Mouse (Mus musculus) right cerebral cortex, adult 18-20 months (tissue): ENCODE measurements around the gene Rpl39.

Source experiments
- DNase-seq: peaks from one replicate; pipeline ENCODE4 v3.0.0; 2022; ENCODE audit warnings: mixed read lengths

The Rpl39 gene

DNA sequence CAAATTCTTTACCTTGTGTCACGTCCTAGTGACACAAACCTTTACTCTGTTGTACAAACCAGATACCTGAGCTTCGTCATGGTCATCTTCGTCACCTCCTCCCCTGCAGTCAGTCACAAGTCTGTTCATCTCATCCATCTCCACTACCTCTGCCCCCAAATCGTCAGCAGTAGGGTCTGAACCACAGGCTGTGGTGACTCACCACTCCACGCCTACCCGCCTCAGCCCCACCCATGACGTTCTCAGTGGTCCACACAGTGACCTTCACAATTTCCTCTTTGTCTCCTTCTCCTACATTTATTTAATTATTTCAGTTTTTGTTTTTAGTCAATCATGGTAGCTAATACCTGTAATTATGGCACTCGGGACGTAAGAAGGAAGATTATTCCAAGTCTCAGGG, 21.3 kb downstream of the Rpl39 start:
- no peak for DNase-seq

GRCm38 (mm10) chrX:37048890-37049823, 36.0 kb downstream of the Rpl39 start:
- no peak for DNase-seq

- DNase-seq: no peak
Measured at GRCm38 (mm10) chrX:37048066-37048889, 36.9 kb downstream of the Rpl39 start, which contains the start of gene Sowahd. Sowahd (plus strand) TSS chrX:37048845.

DNA sequence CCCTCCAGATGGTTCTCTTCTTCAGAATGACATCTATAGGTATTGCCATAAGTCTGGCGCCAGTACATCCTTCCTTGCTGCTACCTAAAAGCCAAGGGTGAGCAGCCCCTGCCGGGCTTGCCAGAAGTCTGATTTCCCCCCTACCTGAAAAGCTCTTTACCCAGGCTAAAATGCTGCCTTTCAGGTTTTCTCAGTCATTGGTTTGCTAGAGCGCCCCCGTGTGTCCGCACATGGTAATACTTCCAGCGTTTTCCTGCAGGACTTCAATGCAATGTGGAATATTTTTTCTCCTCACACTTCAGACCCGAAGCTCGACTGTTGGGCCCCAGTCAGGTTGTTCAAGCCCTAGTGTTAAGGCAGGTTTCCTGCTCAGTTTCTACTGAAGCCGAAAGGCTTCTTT, 42.5 kb downstream of the Rpl39 start:
- peak; percentile 52 for DNase-seq
